Comparison of ENCODE assay signal across 8 mouse cellular contexts in the genomic region with DNA sequence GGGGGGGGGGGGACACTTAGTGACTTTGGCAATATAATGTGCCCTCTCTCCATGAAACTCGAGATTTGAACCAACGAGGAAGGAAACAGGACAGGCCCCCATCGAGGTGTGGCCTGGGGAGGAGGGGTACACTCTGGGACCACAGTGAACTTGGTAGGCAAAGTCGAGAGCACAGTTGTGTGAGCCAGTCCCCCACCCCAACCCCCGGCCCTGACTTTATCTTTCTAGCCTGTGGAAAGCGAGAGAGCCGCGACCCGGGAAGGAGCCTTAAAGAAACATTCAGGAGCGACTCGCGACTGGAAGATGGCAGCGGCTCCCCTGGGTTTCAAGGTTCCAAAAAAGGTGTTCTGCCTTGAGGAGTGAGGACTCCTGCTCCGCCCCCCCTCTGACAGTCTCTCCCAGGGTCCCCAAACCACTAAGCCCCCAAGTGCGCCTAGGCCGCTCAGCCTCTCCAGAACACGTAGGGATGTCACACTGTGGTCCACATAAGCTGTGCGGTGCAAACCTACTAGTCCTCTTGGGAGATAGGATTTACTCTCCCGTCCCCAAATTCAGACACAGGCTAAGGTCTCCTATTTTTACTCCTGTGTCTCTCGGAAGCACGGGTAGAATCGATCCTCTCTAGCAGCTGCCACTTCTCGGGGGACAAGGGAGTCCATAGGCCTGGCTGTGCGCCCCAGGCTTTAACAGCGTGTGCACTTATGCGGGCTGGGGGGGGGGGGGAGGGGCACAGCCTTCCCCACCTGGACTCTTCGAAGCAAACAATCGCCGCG. TPM values are rescaled to one million over a fixed set of nuclear protein-coding genes. Genes with fewer than 3 reads are reported as not detected.
A peak's percentile ranks its signal among the peaks of the same experiment; 100 is the strongest.
DNase-seq lines count a peak whose midpoint lies in the region; ATAC-seq and TF ChIP-seq lines count a peak whose summit lies in the region.

No protein-coding gene starts in this region.

- no peaks in the 10 kb centered on the region for H3K9me3 ChIP-seq in heart, embryonic 11.5 days (replicated peaks; ENCODE audit: control insufficient read depth, low read length)
- no peaks in the 10 kb centered on the region for H3K9me3 ChIP-seq in forebrain, postnatal 0 days (ENCODE audit: low read length)
- H3K9me3 ChIP-seq in liver, embryonic 16.5 days (replicated peaks; ENCODE audit: control insufficient read depth, low read length): no peaks in the 10 kb centered on the region

- H3K27ac ChIP-seq in heart, embryonic 11.5 days (ENCODE audit: low read depth, low read length): peak overlapping the region; percentile 0; the same call in 1 of the 2 replicates
- H3K27ac ChIP-seq in forebrain, postnatal 0 days (ENCODE audit: low read depth, low read length): no peak overlapping the region
- no peak overlapping the region for H3K27ac ChIP-seq in liver, embryonic 16.5 days (ENCODE audit: low read length)

- WGBS in heart, embryonic 11.5 days (ENCODE audit: insufficient replicate concordance): 7% methylated on average over 27 of the region's 30 CpGs
- WGBS in forebrain, postnatal 0 days: 29% methylated on average over 30 of the region's 30 CpGs
- 12% methylated on average over 29 of the region's 30 CpGs for WGBS in liver, embryonic 16.5 days (ENCODE audit: insufficient replicate concordance)

- intact Hi-C loops in left cerebral cortex, postnatal 36 days (cut with DNase I): loop anchor here (5.0 to 10.0 kb wide), 2 partner anchors 97 to 350 kb away; no protein-coding TSS in a partner anchor

- no peak for TF ChIP-seq CTCF in forebrain, postnatal 0 days (IDR thresholded peaks at IDR 0.05; ENCODE audit: low read depth)

- peaks cover 18% of the 10 kb centered on the region for H3K4me1 ChIP-seq in heart, embryonic 11.5 days (ENCODE audit: control insufficient read depth, insufficient read depth, low read length)
- H3K4me1 ChIP-seq in forebrain, postnatal 0 days (ENCODE audit: insufficient read depth): no peaks in the 10 kb centered on the region
- no peaks in the 10 kb centered on the region; the same call in 1 of the 2 replicates for H3K4me1 ChIP-seq in liver, embryonic 16.5 days (ENCODE audit: control insufficient read depth, low read depth, low read length)

- H3K4me3 ChIP-seq in heart, embryonic 11.5 days (ENCODE audit: low read depth, low read length): peak overlapping the region; percentile 21
- H3K4me3 ChIP-seq in forebrain, postnatal 0 days (ENCODE audit: low read depth, low read length): peak overlapping the region; percentile 27
- peak overlapping the region; percentile 28 for H3K4me3 ChIP-seq in liver, embryonic 16.5 days (ENCODE audit: low read depth, low read length)

- no peak for ATAC-seq in heart, embryonic 11.5 days (replicated peaks; ENCODE audit: insufficient number of reproducible peaks, low FRiP score, low TSS enrichment)
- ATAC-seq in forebrain, postnatal 0 days: no peak
- no peak for ATAC-seq in liver, embryonic 16.5 days (ENCODE audit: low read depth)

- H3K4me2 ChIP-seq in heart, embryonic 11.5 days: peak overlapping the region; percentile 64
- H3K4me2 ChIP-seq in forebrain, postnatal 0 days (ENCODE audit: low read depth): peak overlapping the region; percentile 48
- peak overlapping the region; percentile 49 for H3K4me2 ChIP-seq in liver, embryonic 16.5 days (ENCODE audit: low read depth, low read length)

- H3K36me3 ChIP-seq in heart, embryonic 11.5 days (ENCODE audit: control insufficient read depth, insufficient read depth, low read length): no peaks in the 10 kb centered on the region
- H3K36me3 ChIP-seq in forebrain, postnatal 0 days (ENCODE audit: insufficient read depth): no peaks in the 10 kb centered on the region
- no peaks in the 10 kb centered on the region for H3K36me3 ChIP-seq in liver, embryonic 16.5 days (ENCODE audit: control insufficient read depth, insufficient read depth)

- peaks cover 70% of the 10 kb centered on the region for H3K27me3 ChIP-seq in heart, embryonic 11.5 days (ENCODE audit: control insufficient read depth, insufficient read depth, low read length)
- no peaks in the 10 kb centered on the region for H3K27me3 ChIP-seq in forebrain, postnatal 0 days (ENCODE audit: insufficient read depth, low read length)
- peaks cover 96% of the 10 kb centered on the region for H3K27me3 ChIP-seq in liver, embryonic 16.5 days (ENCODE audit: control insufficient read depth, insufficient read depth, low read depth, low read length)

- H3K9ac ChIP-seq in heart, embryonic 11.5 days (ENCODE audit: low read depth, low read length): peak overlapping the region; percentile 28; the same call in 1 of the 2 replicates
- peak overlapping the region; percentile 31; the same call in 1 of the 2 replicates for H3K9ac ChIP-seq in forebrain, postnatal 0 days
- H3K9ac ChIP-seq in liver, embryonic 16.5 days (ENCODE audit: low read depth, low read length): no peak overlapping the region

- no peak for DNase-seq in heart, adult 11 months
- DNase-seq in A20 (ENCODE audit: low read depth, low spot score) (peak; percentile 39), MN1 (ENCODE audit: low spot score) (no peak)
- no peak for DNase-seq in forebrain, postnatal 0 days
- DNase-seq in B cell, adult 2 months: no peak
- DNase-seq in left cerebral cortex, postnatal 36 days (ENCODE audit: low spot score in 2 of 2): no peak

RNA-seq across cellular contexts. Expression of a gene that starts 4.9 kb away (rescaled TPM):
- polyA plus RNA-seq in heart, embryonic 11.5 days (2014; fragmentation: Nextera tagmentation; extraction: Ambion mirVana): 18.7 and 20.2 TPM in 2 replicates
- 32.1 and 33.5 TPM in 2 replicates for total RNA-seq in forebrain, postnatal 0 days (2014; rRNA removed)
- 10.3 and 10.5 TPM in 2 replicates for polyA plus RNA-seq in forebrain, postnatal 0 days (2015; fragmentation: Nextera tagmentation; extraction: Ambion mirVana)
- 4.5 and 4.9 TPM in 2 replicates for polyA plus RNA-seq in liver, embryonic 16.5 days (2015; fragmentation: Nextera tagmentation; extraction: Ambion mirVana)
- 10 to 100 TPM; 24.9 to 32.1 TPM for total RNA-seq in left cerebral cortex, postnatal 36 days (2021)
